Mouse (Mus musculus) heart, adult 2 months (tissue): ENCODE measurements around the gene Gm7075.

Source experiments
- CTCF ChIP-seq: fragments of 200-600 bp; IDR thresholded peaks from 2 replicates; pipeline ENCODE4 v1.8.1; 2022; ENCODE audit warnings: antibody characterized with exemption, mild to moderate bottlenecking, moderate library complexity
- EP300 ChIP-seq: fragments of 200-500 bp; IDR thresholded peaks from 2 replicates; pipeline ENCODE4 v1.6.1; 2011; ENCODE audit warnings: low read depth, low read length, control low read depth; ENCODE audit not compliant: insufficient read depth

GRCm38 (mm10) chr10:63412756-63413155 is 8.8 kb downstream of the Gm7075 start:
- TF ChIP-seq CTCF (no peak), EP300 (no peak)
